Mouse (Mus musculus): ENCODE measurements at regions not wholly inside any gene's neighbourhood (a gene's known extent, or its start where the extent isn't known, plus 50 kb on each side); places are given as distances from the start of the nearest gene placed in this dataset.

GRCm38 (mm10) chr4:11903861-11904260 is 77.2 kb downstream of the Gm10604 start:
- DNase-seq (ENCODE audit: low spot score in 2 of 2) = no peak
- intact Hi-C loops (cut with DNase I) = no loop called here

GRCm38 (mm10) chr4:11903401-11903800 is 77.7 kb downstream of the Gm10604 start:
- no peak for DNase-seq (ENCODE audit: low spot score in 2 of 2)
- intact Hi-C loops (cut with DNase I) = no loop called here

- intact Hi-C loops (cut with DNase I) = no loop called here
- peak; percentile 15 to 26 for DNase-seq (ENCODE audit: low spot score in 2 of 2)
Observed at GRCm38 (mm10) chr4:11899979-11900624, 81.0 kb downstream of the Gm10604 start.

GRCm38 (mm10) chr4:11897231-11897630 is 83.8 kb downstream of the Gm10604 start:
- intact Hi-C loops (cut with DNase I) = no loop called here

GRCm38 (mm10) chr4:11895857-11896825 is 84.9 kb downstream of the Gm10604 start:
- intact Hi-C loops (cut with DNase I) = no loop called here
- DNase-seq (ENCODE audit: low spot score in 2 of 2) = no peak

More at GRCm38 (mm10) chr4:11897231-11897630, 83.8 kb downstream of the Gm10604 start:
- no peak for DNase-seq (ENCODE audit: low spot score in 2 of 2)

GRCm38 (mm10) chr4:11893560-11894205 is 87.4 kb downstream of the Gm10604 start:
- no peak for DNase-seq (ENCODE audit: low spot score in 2 of 2)
- intact Hi-C loops (cut with DNase I) = no loop called here

- peak; percentile 35 to 43 for DNase-seq (ENCODE audit: low spot score in 2 of 2)
- intact Hi-C loops (cut with DNase I) = no loop called here
Observed at GRCm38 (mm10) chr4:11889039-11889600, 91.9 kb downstream of the Gm10604 start.

GRCm38 (mm10) chr4:11887377-11887776 is 93.7 kb downstream of the Gm10604 start:
- no peak for DNase-seq (ENCODE audit: low spot score in 2 of 2)
- intact Hi-C loops (cut with DNase I) = no loop called here

- no peak for DNase-seq (ENCODE audit: low spot score in 2 of 2)
- intact Hi-C loops (cut with DNase I) = no loop called here
Observed at GRCm38 (mm10) chr4:11885499-11885898, 95.6 kb downstream of the Gm10604 start.

- DNase-seq (ENCODE audit: low spot score in 2 of 2) = no peak
- intact Hi-C loops (cut with DNase I) = no loop called here
Observed at GRCm38 (mm10) chr4:11884818-11885217, 96.2 kb downstream of the Gm10604 start.

GRCm38 (mm10) chr4:11883295-11883694 is 97.8 kb downstream of the Gm10604 start:
- no peak for DNase-seq (ENCODE audit: low spot score in 2 of 2)
- intact Hi-C loops (cut with DNase I) = no loop called here

- DNase-seq (ENCODE audit: low spot score in 2 of 2) = no peak
- intact Hi-C loops (cut with DNase I) = no loop called here
Observed at GRCm38 (mm10) chr4:11882666-11883065, 98.4 kb downstream of the Gm10604 start.

GRCm38 (mm10) chr4:11878638-11879037 is 102.4 kb downstream of the Gm10604 start:
- no peak for DNase-seq (ENCODE audit: low spot score in 2 of 2)
- intact Hi-C loops (cut with DNase I) = no loop called here

- intact Hi-C loops (cut with DNase I) = no loop called here
- no peak for DNase-seq (ENCODE audit: low spot score in 2 of 2)
Observed at GRCm38 (mm10) chr4:11877945-11878344, 103.1 kb downstream of the Gm10604 start.

GRCm38 (mm10) chr4:11876009-11876408 is 105.1 kb downstream of the Gm10604 start:
- DNase-seq (ENCODE audit: low spot score in 2 of 2) = no peak
- intact Hi-C loops (cut with DNase I) = no loop called here

- intact Hi-C loops (cut with DNase I) = no loop called here
- DNase-seq (ENCODE audit: low spot score in 2 of 2) = no peak
Observed at GRCm38 (mm10) chr4:11874586-11875264, 106.3 kb downstream of the Gm10604 start.

- no peak for DNase-seq (ENCODE audit: low spot score in 2 of 2)
- intact Hi-C loops (cut with DNase I) = no loop called here
Observed at GRCm38 (mm10) chr4:11872036-11872435, 109.0 kb downstream of the Gm10604 start.

- no peak for DNase-seq (ENCODE audit: low spot score in 2 of 2)
- intact Hi-C loops (cut with DNase I) = no loop called here
Observed at GRCm38 (mm10) chr4:11869721-11870120, 111.3 kb downstream of the Gm10604 start.

GRCm38 (mm10) chr4:11868565-11868964 is 112.5 kb downstream of the Gm10604 start:
- DNase-seq (ENCODE audit: low spot score in 2 of 2) = no peak

More at GRCm38 (mm10) chr4:11868565-11868964, 112.5 kb downstream of the Gm10604 start:
- intact Hi-C loops (cut with DNase I) = no loop called here
